Mouse (Mus musculus): Measurements from ENCODE around the gene Bcl2a1b. TPM values are rescaled to one million over a fixed set of nuclear protein-coding genes. Genes with fewer than 3 reads are reported as not detected.

Bcl2a1b gene
- 4.0 and 6.7 TPM in 2 replicates for polyA plus RNA-seq (2012; rRNA removed; ENCODE audit: low replicate concordance)

DNA sequence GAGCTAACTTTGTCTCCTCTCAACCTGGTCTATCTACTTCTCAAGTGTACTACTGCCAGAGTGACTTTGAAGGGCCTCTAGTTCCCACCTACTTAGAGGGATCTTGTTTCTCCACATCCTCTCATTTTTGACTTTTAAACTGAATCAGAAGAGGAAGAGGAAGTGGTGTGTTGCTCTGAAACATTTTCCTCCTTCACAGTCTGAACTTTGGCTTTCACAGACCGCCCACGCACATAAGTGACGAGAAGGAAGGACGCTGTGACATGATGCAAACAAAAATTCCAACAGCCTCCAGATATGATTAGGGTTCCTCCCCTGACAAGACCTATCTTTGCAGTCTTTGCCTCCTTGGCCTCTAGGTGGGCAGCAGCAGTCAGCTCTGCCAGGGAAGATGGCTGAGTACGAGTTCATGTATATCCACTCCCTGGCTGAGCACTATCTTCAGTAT is at the start of gene Bcl2a1b, which contains the start of gene Gm29094:
Gene Bcl2a1b (plus strand): TSS at position 241 of the 448 bp plus-strand sequence.
Gene Gm29094 (plus strand): TSS at position 411 of the 448 bp plus-strand sequence.

DNA sequence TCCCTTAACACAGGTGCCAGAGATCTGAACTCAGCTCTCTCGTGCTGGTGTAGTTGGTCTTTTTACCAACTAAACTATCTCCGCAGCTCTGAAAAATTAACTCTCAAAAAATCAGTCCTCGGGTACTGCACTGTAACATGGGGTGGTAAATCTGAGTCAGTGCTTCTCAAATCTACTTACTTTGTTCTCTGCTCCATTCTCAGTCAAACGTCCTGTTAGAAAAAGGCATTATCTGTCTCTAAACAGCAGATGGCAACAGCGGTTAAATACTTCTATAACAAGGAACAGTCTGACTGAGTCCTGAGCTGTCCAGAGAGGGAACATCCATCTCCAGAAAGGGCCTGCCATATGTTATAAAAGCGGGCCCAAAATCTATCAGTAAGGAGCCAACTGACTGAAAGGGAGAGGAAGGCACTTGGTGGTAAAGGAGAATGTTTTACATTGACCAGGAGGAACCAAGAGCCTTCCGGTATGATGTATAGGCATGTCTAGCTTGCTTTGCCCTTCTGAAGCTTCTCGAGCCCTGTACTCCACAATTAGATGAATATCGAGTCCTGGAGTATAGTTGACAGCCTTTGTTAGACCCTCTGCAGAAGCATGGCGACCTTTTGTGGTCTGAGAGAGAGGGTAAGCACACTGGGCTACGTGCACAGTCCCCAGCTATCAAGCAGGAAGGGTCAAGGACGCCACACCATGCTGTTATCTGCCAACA is 11.5 kb downstream of the Bcl2a1b start, which contains the start of gene Mthfs:
Gene Mthfs (plus strand): TSS at position 324 of the 712 bp plus-strand sequence.

Other genes with a start within 250 kb of the Bcl2a1b start
- gene Bcl2a1a, start 242.3 kb upstream of the Bcl2a1b start, polyA plus RNA-seq (2012; rRNA removed; ENCODE audit: low replicate concordance), result 2.9 and 3.5 TPM in 2 replicates
- 0.04 TPM in 1 of 2 replicates, not detected in the other for gene Trim43b, start 106.4 kb upstream of the Bcl2a1b start, polyA plus RNA-seq (2012; rRNA removed; ENCODE audit: low replicate concordance)
- gene Gm29094, start 170 bp downstream of the Bcl2a1b start, polyA plus RNA-seq (2012; rRNA removed; ENCODE audit: low replicate concordance), result not detected in 2 replicates
- 7.1 and 15.8 TPM in 2 replicates for gene Mthfs, start 11.5 kb downstream of the Bcl2a1b start, polyA plus RNA-seq (2012; rRNA removed; ENCODE audit: low replicate concordance)